Mouse (Mus musculus) ES-Bruce4 (cell line): ENCODE data around the gene Tecpr1. TPM values are rescaled to one million over a fixed set of nuclear protein-coding genes. Genes with fewer than 3 reads are reported as not detected.

Source experiments
- H3K27ac ChIP-seq: 2 replicates; pipeline ENCODE4 v1.5.1; 2012; ENCODE audit warnings: low read length, inconsistent platforms; ENCODE audit not compliant: insufficient read depth
- H3K27me3 ChIP-seq: 2 replicates; pipeline ENCODE4 v1.6.1; 2012; ENCODE audit warnings: mild to moderate bottlenecking, low read length, inconsistent platforms; ENCODE audit not compliant: control insufficient read depth, poor library complexity, insufficient read depth, severe bottlenecking
- H3K36me3 ChIP-seq: 2 replicates; pipeline ENCODE4 v1.6.1; 2012; ENCODE audit warnings: inconsistent platforms, mild to moderate bottlenecking, low read length, moderate library complexity; ENCODE audit not compliant: control insufficient read depth, poor library complexity, insufficient read depth, severe bottlenecking
- H3K4me1 ChIP-seq: one replicate; pipeline ENCODE4 v1.8.1; 2011; ENCODE audit warnings: low read length; ENCODE audit not compliant: control insufficient read depth, insufficient read depth
- H3K4me3 ChIP-seq: 2 replicates; pipeline ENCODE4 v1.5.1; 2011; ENCODE audit warnings: low read depth, mild to moderate bottlenecking, low read length
- H3K9ac ChIP-seq: 2 replicates; pipeline ENCODE4 v1.6.1; 2012; ENCODE audit warnings: low read depth, mild to moderate bottlenecking, inconsistent platforms; ENCODE audit not compliant: poor library complexity, severe bottlenecking
- H3K9me3 ChIP-seq: replicated peaks from 2 replicates; pipeline ENCODE4 v1.6.1; 2012; ENCODE audit warnings: mild to moderate bottlenecking, low read length, inconsistent platforms; ENCODE audit not compliant: control insufficient read depth, poor library complexity, insufficient read depth, severe bottlenecking
- CTCF ChIP-seq: IDR thresholded peaks from one replicate; pipeline ENCODE4 v1.8.1; 2011; ENCODE audit warnings: low read depth, low read length
- EP300 ChIP-seq: IDR thresholded peaks from 2 replicates; pipeline ENCODE4 v1.6.1; 2011; ENCODE audit warnings: low read depth, low read length; ENCODE audit not compliant: insufficient read depth
- POLR2A ChIP-seq: IDR thresholded peaks from one replicate; pipeline ENCODE4 v1.8.1; 2011; ENCODE audit warnings: low read length; ENCODE audit not compliant: insufficient read depth
- polyA plus RNA-seq: library from polyadenylated mRNA; stranded (reverse); fragments of >200 nt; gene quantifications from 2 replicates; pipeline ENCODE4 v1.2.4, GENCODE M21; 2011; ENCODE audit warnings: low read depth; ENCODE audit not compliant: missing spikeins, insufficient read depth, insufficient read length

Gene Tecpr1
- polyA plus RNA-seq, 1 experiment, result 10.7 TPM

GRCm38 (mm10) chr5:144223899-144224816 is 743 bp upstream of the Tecpr1 start:
- no peaks in the 10 kb centered on the region for H3K27me3 ChIP-seq
- peak overlapping the region; percentile 69 for H3K9ac ChIP-seq
- H3K9me3 ChIP-seq, result no peaks in the 10 kb centered on the region
- no peak for TF ChIP-seq CTCF
- TF ChIP-seq POLR2A, result no peak
- TF ChIP-seq EP300, result no peak
- no peak overlapping the region for H3K27ac ChIP-seq
- H3K4me1 ChIP-seq, result peaks cover 3% of the 10 kb centered on the region
- H3K36me3 ChIP-seq, result no peaks in the 10 kb centered on the region
- H3K4me3 ChIP-seq, result peak overlapping the region; percentile 98

DNA sequence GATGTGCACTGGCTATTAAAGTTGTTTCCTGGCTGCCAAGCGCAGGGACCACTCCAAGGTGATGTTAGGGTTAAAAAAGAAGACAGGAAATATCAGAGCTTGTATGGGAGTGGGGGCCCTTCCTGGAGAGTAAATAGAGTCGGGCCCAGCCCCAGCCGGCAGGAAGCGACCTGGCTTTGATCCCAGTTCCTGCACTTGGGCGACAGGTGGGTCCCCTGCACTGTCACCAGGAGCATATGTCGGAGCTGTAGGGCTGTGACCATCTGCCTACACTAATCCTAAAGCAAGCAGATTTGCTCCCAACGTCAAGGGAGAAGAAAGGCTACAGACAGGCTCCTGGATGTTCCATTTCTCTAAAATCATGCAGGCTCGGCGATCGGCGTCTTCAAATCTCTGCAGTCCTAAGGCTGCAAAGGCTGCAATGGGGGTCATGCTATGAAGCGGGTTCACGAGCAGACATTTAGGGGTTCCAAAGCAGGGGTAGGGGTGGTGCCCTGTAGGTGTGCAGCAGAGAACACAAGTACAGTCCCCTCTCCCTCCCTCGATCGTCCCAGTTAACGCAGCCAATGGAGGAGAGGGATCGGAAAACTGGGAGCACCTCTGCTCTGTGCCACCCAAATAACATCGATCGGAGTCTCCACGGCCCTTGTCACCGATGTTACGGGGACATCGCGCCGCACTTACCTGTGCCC is 458 bp downstream of the Tecpr1 start:
- no peaks in the 10 kb centered on the region for H3K36me3 ChIP-seq
- peaks cover 3% of the 10 kb centered on the region for H3K4me1 ChIP-seq
- peak overlapping the region; percentile 87 for H3K4me3 ChIP-seq
- TF ChIP-seq POLR2A (no peak), CTCF (no peak)
- no peak overlapping the region for H3K27ac ChIP-seq
- peak overlapping the region; percentile 69 for H3K9ac ChIP-seq
- no peaks in the 10 kb centered on the region for H3K27me3 ChIP-seq
- H3K9me3 ChIP-seq, result no peaks in the 10 kb centered on the region

DNA sequence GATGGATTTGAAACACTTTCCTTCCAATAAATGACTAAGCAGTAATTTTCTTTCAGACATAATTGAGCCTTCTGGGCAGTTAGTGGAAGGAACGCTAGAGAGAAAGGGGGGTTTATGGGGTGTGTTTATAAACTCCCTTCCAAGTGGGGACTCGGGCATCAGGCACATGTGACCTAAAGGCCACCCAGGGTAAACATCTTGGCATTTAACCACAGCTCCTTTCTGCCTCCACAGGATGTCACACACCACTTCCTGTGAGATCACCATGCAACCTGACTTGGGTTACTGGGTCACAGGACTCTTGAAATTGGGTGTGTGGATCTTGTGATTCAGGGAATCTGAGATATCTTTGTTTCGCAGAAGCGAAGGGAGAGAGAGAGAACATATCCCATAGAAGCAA is 2.1 kb downstream of the Tecpr1 start:
- Histone ChIP-seq H3K27ac (no peak overlapping the region), H3K4me1 (peaks cover 3% of the 10 kb centered on the region), H3K9ac (no peak overlapping the region), H3K36me3 (no peaks in the 10 kb centered on the region), H3K4me3 (no peak overlapping the region), H3K9me3 (no peaks in the 10 kb centered on the region), H3K27me3 (no peaks in the 10 kb centered on the region)
- TF ChIP-seq POLR2A (no peak), CTCF (no peak), EP300 (no peak)

GRCm38 (mm10) chr5:144219936-144220335 is 3.5 kb downstream of the Tecpr1 start:
- Histone ChIP-seq H3K4me3 (no peak overlapping the region), H3K9ac (no peak overlapping the region)
- TF ChIP-seq CTCF (no peak), EP300 (no peak)

GRCm38 (mm10) chr5:144219306-144219705 is 4.1 kb downstream of the Tecpr1 start:
- TF ChIP-seq CTCF, result no peak
- Histone ChIP-seq H3K4me3 (no peak overlapping the region), H3K9ac (no peak overlapping the region), H3K4me1 (peaks cover 3% of the 10 kb centered on the region), H3K27me3 (no peaks in the 10 kb centered on the region), H3K9me3 (no peaks in the 10 kb centered on the region), H3K36me3 (no peaks in the 10 kb centered on the region), H3K27ac (no peak overlapping the region)

More at GRCm38 (mm10) chr5:144219936-144220335, 3.5 kb downstream of the Tecpr1 start:
- H3K9me3 ChIP-seq, result no peaks in the 10 kb centered on the region
- H3K36me3 ChIP-seq, result no peaks in the 10 kb centered on the region
- H3K27ac ChIP-seq, result no peak overlapping the region
- H3K4me1 ChIP-seq, result peaks cover 3% of the 10 kb centered on the region
- H3K27me3 ChIP-seq, result no peaks in the 10 kb centered on the region

- TF ChIP-seq CTCF (no peak), EP300 (no peak), POLR2A (no peak)
Observed at GRCm38 (mm10) chr5:144218061-144218460, 5.4 kb downstream of the Tecpr1 start.

More at GRCm38 (mm10) chr5:144218061-144218460, 5.4 kb downstream of the Tecpr1 start:
- no peaks in the 10 kb centered on the region for H3K9me3 ChIP-seq
- no peak overlapping the region for H3K27ac ChIP-seq
- no peak overlapping the region for H3K4me3 ChIP-seq
- no peak overlapping the region for H3K9ac ChIP-seq
- H3K36me3 ChIP-seq, result no peaks in the 10 kb centered on the region
- no peaks in the 10 kb centered on the region for H3K27me3 ChIP-seq
- peaks cover 3% of the 10 kb centered on the region for H3K4me1 ChIP-seq
